Mouse (Mus musculus) ES-Bruce4 (cell line): ENCODE measurements around the gene Arid1b. TPM values are rescaled to one million over a fixed set of nuclear protein-coding genes. Genes with fewer than 3 reads are reported as not detected.

Experiments
- H3K27ac ChIP-seq: 2 replicates; pipeline ENCODE4 v1.5.1; 2012; ENCODE audit warnings: low read length, inconsistent platforms; ENCODE audit not compliant: insufficient read depth
- H3K27me3 ChIP-seq: 2 replicates; pipeline ENCODE4 v1.6.1; 2012; ENCODE audit warnings: mild to moderate bottlenecking, low read length, inconsistent platforms; ENCODE audit not compliant: control insufficient read depth, poor library complexity, insufficient read depth, severe bottlenecking
- H3K36me3 ChIP-seq: 2 replicates; pipeline ENCODE4 v1.6.1; 2012; ENCODE audit warnings: inconsistent platforms, mild to moderate bottlenecking, low read length, moderate library complexity; ENCODE audit not compliant: control insufficient read depth, poor library complexity, insufficient read depth, severe bottlenecking
- H3K4me1 ChIP-seq: one replicate; pipeline ENCODE4 v1.8.1; 2011; ENCODE audit warnings: low read length; ENCODE audit not compliant: control insufficient read depth, insufficient read depth
- H3K4me3 ChIP-seq: 2 replicates; pipeline ENCODE4 v1.5.1; 2011; ENCODE audit warnings: low read depth, mild to moderate bottlenecking, low read length
- H3K9ac ChIP-seq: 2 replicates; pipeline ENCODE4 v1.6.1; 2012; ENCODE audit warnings: low read depth, mild to moderate bottlenecking, inconsistent platforms; ENCODE audit not compliant: poor library complexity, severe bottlenecking
- H3K9me3 ChIP-seq: replicated peaks from 2 replicates; pipeline ENCODE4 v1.6.1; 2012; ENCODE audit warnings: mild to moderate bottlenecking, low read length, inconsistent platforms; ENCODE audit not compliant: control insufficient read depth, poor library complexity, insufficient read depth, severe bottlenecking
- CTCF ChIP-seq: IDR thresholded peaks from one replicate; pipeline ENCODE4 v1.8.1; 2011; ENCODE audit warnings: low read depth, low read length
- EP300 ChIP-seq: IDR thresholded peaks from 2 replicates; pipeline ENCODE4 v1.6.1; 2011; ENCODE audit warnings: low read depth, low read length; ENCODE audit not compliant: insufficient read depth
- POLR2A ChIP-seq: IDR thresholded peaks from one replicate; pipeline ENCODE4 v1.8.1; 2011; ENCODE audit warnings: low read length; ENCODE audit not compliant: insufficient read depth
- polyA plus RNA-seq: library from polyadenylated mRNA; stranded (reverse); fragments of >200 nt; gene quantifications from 2 replicates; pipeline ENCODE4 v1.2.4, GENCODE M21; 2011; ENCODE audit warnings: low read depth; ENCODE audit not compliant: missing spikeins, insufficient read depth, insufficient read length

Gene Arid1b
- polyA plus RNA-seq, 1 experiment = 20.4 TPM

GRCm38 (mm10) chr17:5170321-5170720, 176.2 kb downstream of the Arid1b start:
- no peak overlapping the region for H3K9ac ChIP-seq
- no peaks in the 10 kb centered on the region for H3K9me3 ChIP-seq
- H3K4me1 ChIP-seq = no peaks in the 10 kb centered on the region
- TF ChIP-seq POLR2A (no peak), CTCF (no peak), EP300 (no peak)
- no peak overlapping the region for H3K4me3 ChIP-seq
- no peak overlapping the region for H3K27ac ChIP-seq
- H3K27me3 ChIP-seq = no peaks in the 10 kb centered on the region
- H3K36me3 ChIP-seq = no peaks in the 10 kb centered on the region

GRCm38 (mm10) chr17:5171467-5171866, 177.3 kb downstream of the Arid1b start:
- H3K4me1 ChIP-seq = no peaks in the 10 kb centered on the region
- no peak overlapping the region for H3K4me3 ChIP-seq
- TF ChIP-seq POLR2A = no peak
- TF ChIP-seq CTCF = no peak
- TF ChIP-seq EP300 = no peak
- no peaks in the 10 kb centered on the region for H3K9me3 ChIP-seq
- H3K9ac ChIP-seq = no peak overlapping the region
- H3K27ac ChIP-seq = no peak overlapping the region
- H3K27me3 ChIP-seq = no peaks in the 10 kb centered on the region
- no peaks in the 10 kb centered on the region for H3K36me3 ChIP-seq

GRCm38 (mm10) chr17:5174426-5175020, 180.4 kb downstream of the Arid1b start:
- Histone ChIP-seq H3K9ac (no peak overlapping the region), H3K4me1 (no peaks in the 10 kb centered on the region), H3K4me3 (no peak overlapping the region), H3K27me3 (no peaks in the 10 kb centered on the region), H3K36me3 (no peaks in the 10 kb centered on the region), H3K9me3 (no peaks in the 10 kb centered on the region), H3K27ac (no peak overlapping the region)
- no peak for TF ChIP-seq CTCF

GRCm38 (mm10) chr17:5175535-5175934, 181.4 kb downstream of the Arid1b start:
- Histone ChIP-seq H3K9me3 (no peaks in the 10 kb centered on the region), H3K4me3 (no peak overlapping the region), H3K9ac (no peak overlapping the region), H3K27me3 (no peaks in the 10 kb centered on the region), H3K36me3 (no peaks in the 10 kb centered on the region), H3K4me1 (no peaks in the 10 kb centered on the region), H3K27ac (no peak overlapping the region)
- no peak for TF ChIP-seq EP300
- TF ChIP-seq POLR2A = no peak
- no peak for TF ChIP-seq CTCF

- TF ChIP-seq EP300 = no peak
- no peak for TF ChIP-seq CTCF
- TF ChIP-seq POLR2A = no peak
- H3K4me1 ChIP-seq = no peaks in the 10 kb centered on the region
- H3K27ac ChIP-seq = no peak overlapping the region
- H3K4me3 ChIP-seq = no peak overlapping the region
- H3K9ac ChIP-seq = no peak overlapping the region
- no peaks in the 10 kb centered on the region for H3K36me3 ChIP-seq
- H3K9me3 ChIP-seq = no peaks in the 10 kb centered on the region
- H3K27me3 ChIP-seq = no peaks in the 10 kb centered on the region
These were observed 182.2 kb downstream of the Arid1b start for GRCm38 (mm10) chr17:5176315-5176714.

GRCm38 (mm10) chr17:5178534-5178933, 184.4 kb downstream of the Arid1b start:
- no peak overlapping the region for H3K27ac ChIP-seq

More at GRCm38 (mm10) chr17:5178534-5178933, 184.4 kb downstream of the Arid1b start:
- no peaks in the 10 kb centered on the region for H3K27me3 ChIP-seq
- TF ChIP-seq POLR2A = no peak
- no peak for TF ChIP-seq EP300
- TF ChIP-seq CTCF = no peak
- no peaks in the 10 kb centered on the region for H3K36me3 ChIP-seq
- H3K9ac ChIP-seq = no peak overlapping the region
- H3K4me1 ChIP-seq = no peaks in the 10 kb centered on the region
- no peaks in the 10 kb centered on the region for H3K9me3 ChIP-seq
- no peak overlapping the region for H3K4me3 ChIP-seq
